Mouse (Mus musculus): ENCODE data around the gene Rgmb. TPM values are rescaled to one million over a fixed set of nuclear protein-coding genes. Genes with fewer than 3 reads are reported as not detected.

Gene Rgmb
- polyA plus RNA-seq, 1 experiment from 2014 or later: 27.6 TPM

DNA sequence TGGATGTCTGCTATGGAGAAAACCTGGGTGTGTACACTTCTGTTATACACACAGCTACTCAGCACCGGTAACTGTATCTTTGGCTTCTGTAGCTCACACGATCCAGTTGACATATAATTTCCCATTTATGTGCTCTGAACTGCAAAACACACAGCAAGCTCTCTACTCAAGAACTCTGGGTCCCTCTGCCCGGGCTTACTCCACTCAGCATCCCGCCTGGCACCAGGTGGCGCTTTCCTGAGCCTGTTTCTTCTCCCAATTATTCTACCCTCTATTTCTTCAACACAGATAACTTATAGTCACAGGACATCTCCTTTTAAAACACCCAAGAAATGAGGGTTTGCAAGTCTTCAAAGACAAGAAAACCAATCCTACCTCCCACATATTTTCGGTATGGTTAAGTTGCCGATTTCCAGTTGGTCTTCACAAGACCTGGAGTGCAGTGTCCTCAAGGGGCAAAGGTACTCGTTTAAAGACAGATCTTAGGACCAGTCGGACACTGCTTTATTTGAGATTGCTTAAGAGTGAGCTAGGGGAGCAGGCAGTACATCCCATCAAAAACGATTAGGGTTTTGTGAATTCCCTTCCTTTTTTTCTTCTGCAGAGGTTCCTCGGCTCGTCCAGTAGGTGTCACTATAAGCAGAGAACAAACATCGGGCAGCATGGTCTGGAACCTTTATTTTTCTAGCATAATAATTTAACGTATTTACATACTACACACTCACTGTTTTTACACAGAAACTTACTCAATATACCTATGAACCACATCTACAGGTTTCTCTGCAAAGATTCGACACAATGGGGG, 26.6 kb downstream of the Rgmb start:
- Histone ChIP-seq H3K27ac (replicated peaks) (no peak overlapping the region), H3K9me3 (replicated peaks) (no peaks in the 10 kb centered on the region), H3K4me1 (peaks cover 22% of the 10 kb centered on the region), H3K36me3 (peaks cover 32% of the 10 kb centered on the region), H3K4me3 (no peak overlapping the region), H3K27me3 (ENCODE audit: low read depth, poor library complexity, severe bottlenecking) (no peaks in the 10 kb centered on the region)
- WGBS: 56% methylated on average over 15 of the region's 15 CpGs
- no peak for DNase-seq (ENCODE audit: low spot score)

GRCm38 (mm10) chr17:15799195-15799793, 31.5 kb downstream of the Rgmb start:
- DNase-seq (ENCODE audit: low spot score): no peak
- H3K27ac ChIP-seq (replicated peaks): no peak overlapping the region
- no peak overlapping the region for H3K4me3 ChIP-seq
- 84% methylated on average over 3 of the region's 3 CpGs for WGBS
- H3K4me1 ChIP-seq: no peaks in the 10 kb centered on the region
- no peaks in the 10 kb centered on the region for H3K27me3 ChIP-seq (ENCODE audit: low read depth, poor library complexity, severe bottlenecking)
- H3K9me3 ChIP-seq (replicated peaks): no peaks in the 10 kb centered on the region
- H3K36me3 ChIP-seq: 0 out of 2 replicates have a peak, but pooled peaks cover 3% of the 10 kb centered on the region

GRCm38 (mm10) chr17:15790716-15791115, 40.1 kb downstream of the Rgmb start:
- no peak overlapping the region for H3K4me3 ChIP-seq
- H3K36me3 ChIP-seq: no peaks in the 10 kb centered on the region
- DNase-seq (ENCODE audit: low spot score): no peak
- no peak overlapping the region for H3K27ac ChIP-seq (replicated peaks)
- H3K27me3 ChIP-seq (ENCODE audit: low read depth, poor library complexity, severe bottlenecking): no peaks in the 10 kb centered on the region
- no peaks in the 10 kb centered on the region for H3K4me1 ChIP-seq
- 89% methylated on average over 8 of the region's 8 CpGs for WGBS
- H3K9me3 ChIP-seq (replicated peaks): no peaks in the 10 kb centered on the region

DNA sequence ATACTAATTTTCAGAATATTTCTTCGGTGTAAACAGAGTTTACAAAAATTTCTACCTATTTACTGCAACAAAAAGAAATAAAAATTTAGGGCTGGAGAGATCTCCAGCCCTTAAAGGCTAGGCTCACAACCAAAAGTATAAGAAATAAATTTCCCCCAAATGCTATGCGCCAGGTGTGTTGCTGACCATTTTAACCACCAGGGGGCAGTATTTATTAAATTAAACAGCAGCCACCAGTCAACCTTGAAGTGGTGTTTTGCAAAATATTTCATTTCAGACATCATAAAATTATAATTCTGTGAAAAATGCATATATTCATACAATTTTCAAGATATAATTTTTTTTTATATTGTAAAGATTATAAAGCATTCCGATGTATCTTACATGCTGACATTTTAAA, 43.8 kb downstream of the Rgmb start:
- Histone ChIP-seq H3K27me3 (ENCODE audit: low read depth, poor library complexity, severe bottlenecking) (no peaks in the 10 kb centered on the region), H3K36me3 (no peaks in the 10 kb centered on the region), H3K4me3 (no peak overlapping the region), H3K27ac (replicated peaks) (no peak overlapping the region), H3K9me3 (replicated peaks) (no peaks in the 10 kb centered on the region), H3K4me1 (no peaks in the 10 kb centered on the region)
- whole genome bisulfite sequencing: 28% methylated on average over 3 of the region's 3 CpGs
- DNase-seq (ENCODE audit: low spot score): no peak

DNA sequence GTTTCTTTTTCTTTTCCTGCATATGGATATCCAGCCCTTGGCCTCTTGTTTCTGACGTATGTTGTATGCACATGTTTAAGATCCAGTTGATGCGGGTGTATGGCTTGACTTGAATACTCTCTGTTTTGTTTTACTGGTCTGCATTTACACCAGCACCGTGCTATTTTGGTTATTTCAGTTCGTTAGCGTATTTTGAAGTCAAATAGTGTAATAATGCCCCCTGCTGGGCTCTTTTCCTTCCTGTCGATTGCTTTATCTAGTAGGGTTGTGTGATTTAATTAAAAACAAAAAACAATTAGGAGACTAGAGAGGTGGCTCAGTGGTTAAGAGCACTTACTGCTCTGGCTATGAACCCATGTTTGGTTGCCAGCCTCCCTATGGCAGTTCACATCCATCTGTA, 52.9 kb downstream of the Rgmb start:
- WGBS: 90% methylated on average over 6 of the region's 6 CpGs
- DNase-seq (ENCODE audit: low spot score): no peak

GRCm38 (mm10) chr17:15776349-15776748, 54.5 kb downstream of the Rgmb start:
- Histone ChIP-seq H3K4me3 (no peak overlapping the region), H3K9me3 (replicated peaks) (no peaks in the 10 kb centered on the region), H3K27me3 (ENCODE audit: low read depth, poor library complexity, severe bottlenecking) (no peaks in the 10 kb centered on the region), H3K4me1 (no peaks in the 10 kb centered on the region), H3K36me3 (peaks cover 15% of the 10 kb centered on the region), H3K27ac (replicated peaks) (no peak overlapping the region)
- 76% methylated on average over 5 of the region's 5 CpGs for WGBS
- DNase-seq (ENCODE audit: low spot score): no peak

More for the DNA sequence above, 52.9 kb downstream of the Rgmb start:
- H3K27me3 ChIP-seq (ENCODE audit: low read depth, poor library complexity, severe bottlenecking): no peaks in the 10 kb centered on the region
- no peaks in the 10 kb centered on the region for H3K4me1 ChIP-seq
- H3K9me3 ChIP-seq (replicated peaks): no peaks in the 10 kb centered on the region
- no peak overlapping the region for H3K4me3 ChIP-seq
- no peaks in the 10 kb centered on the region for H3K36me3 ChIP-seq
- H3K27ac ChIP-seq (replicated peaks): no peak overlapping the region

DNA sequence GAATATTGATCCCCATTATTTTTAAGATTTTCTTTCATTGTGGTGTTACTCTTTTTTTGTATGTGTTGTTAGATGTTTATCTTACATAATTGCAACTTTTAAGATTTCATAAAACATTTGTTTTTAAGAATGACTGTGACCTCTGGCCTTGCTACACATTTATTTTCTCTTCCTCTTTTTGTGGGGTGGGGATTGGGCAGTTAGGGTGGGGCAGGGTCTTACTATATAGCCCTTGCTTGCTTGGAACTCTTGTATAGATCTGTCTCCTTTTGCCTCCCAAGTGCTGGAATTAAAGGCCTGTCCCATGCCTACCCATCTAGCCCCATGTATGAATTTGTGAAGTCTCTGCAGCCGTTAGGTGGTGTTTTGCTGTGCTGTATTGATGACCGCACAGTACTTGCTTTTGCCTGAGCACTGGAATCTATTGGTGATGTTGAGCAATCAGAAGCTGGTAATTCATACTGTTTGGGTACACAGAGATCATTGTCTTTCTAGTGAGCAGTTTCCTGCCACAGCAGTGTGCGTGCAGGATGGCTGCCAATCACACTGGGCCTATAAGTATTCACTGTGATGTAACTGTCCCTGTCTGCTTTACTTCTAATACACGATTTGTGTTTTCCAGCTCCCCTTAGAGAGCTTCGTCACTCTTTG, 56.1 kb downstream of the Rgmb start:
- Histone ChIP-seq H3K4me1 (no peaks in the 10 kb centered on the region), H3K4me3 (no peak overlapping the region), H3K27me3 (ENCODE audit: low read depth, poor library complexity, severe bottlenecking) (no peaks in the 10 kb centered on the region), H3K36me3 (peaks cover 32% of the 10 kb centered on the region), H3K27ac (replicated peaks) (no peak overlapping the region), H3K9me3 (replicated peaks) (no peaks in the 10 kb centered on the region)
- DNase-seq (ENCODE audit: low spot score): no peak
- 85% methylated on average over 5 of the region's 5 CpGs for WGBS

DNA sequence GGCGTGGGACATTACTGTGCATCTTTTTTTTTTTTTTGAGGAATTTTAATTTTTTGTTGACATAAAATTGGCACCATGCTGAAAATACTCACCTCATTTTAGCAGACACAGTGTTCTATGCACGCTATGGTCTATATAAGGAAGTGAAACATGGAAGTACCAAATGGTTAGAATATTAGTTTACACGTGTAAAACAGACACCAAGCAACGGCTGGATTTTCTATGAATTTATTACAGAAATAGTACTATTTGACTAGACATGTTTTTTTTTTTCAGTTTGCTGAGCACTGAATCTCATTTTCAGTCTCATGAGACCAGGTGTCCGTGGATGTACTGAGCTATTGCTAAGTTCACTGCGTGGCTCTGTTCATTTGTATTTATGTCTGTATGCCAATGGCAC, 56.9 kb downstream of the Rgmb start:
- Histone ChIP-seq H3K9me3 (replicated peaks) (no peaks in the 10 kb centered on the region), H3K27ac (replicated peaks) (no peak overlapping the region), H3K27me3 (ENCODE audit: low read depth, poor library complexity, severe bottlenecking) (no peaks in the 10 kb centered on the region), H3K36me3 (peaks cover 39% of the 10 kb centered on the region), H3K4me3 (no peak overlapping the region), H3K4me1 (no peaks in the 10 kb centered on the region)
- 92% methylated on average over 6 of the region's 6 CpGs for WGBS
- DNase-seq (ENCODE audit: low spot score): no peak

- no peak for DNase-seq (ENCODE audit: low spot score)
- H3K9me3 ChIP-seq (replicated peaks): no peaks in the 10 kb centered on the region
- 92% methylated on average over 7 of the region's 7 CpGs for WGBS
- H3K4me1 ChIP-seq: no peaks in the 10 kb centered on the region
- no peak overlapping the region for H3K4me3 ChIP-seq
- H3K27me3 ChIP-seq (ENCODE audit: low read depth, poor library complexity, severe bottlenecking): no peaks in the 10 kb centered on the region
- peaks cover 87% of the 10 kb centered on the region for H3K36me3 ChIP-seq
- no peak overlapping the region for H3K27ac ChIP-seq (replicated peaks)
Measured at GRCm38 (mm10) chr17:15769081-15769724, 61.6 kb downstream of the Rgmb start.

DNA sequence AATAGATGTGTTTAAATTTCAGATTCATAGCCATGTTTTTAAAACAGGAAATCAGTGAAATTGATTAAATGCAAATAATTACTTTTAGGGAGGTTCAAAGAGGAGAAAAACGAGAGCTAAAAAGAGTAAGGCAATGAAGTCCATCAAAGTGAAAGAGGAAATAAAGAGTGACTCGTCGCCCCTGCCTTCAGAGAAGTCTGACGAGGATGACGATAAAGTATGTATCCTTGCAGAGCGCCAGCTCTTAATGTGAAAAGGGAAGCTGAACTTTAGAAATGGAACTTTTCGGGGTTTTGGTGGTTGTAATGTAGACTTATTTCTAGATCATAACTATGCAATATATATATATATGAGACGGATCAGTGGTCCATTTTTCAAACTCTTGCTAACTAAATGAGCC, 69.6 kb downstream of the Rgmb start:
- Histone ChIP-seq H3K36me3 (peaks cover 94% of the 10 kb centered on the region), H3K27me3 (ENCODE audit: low read depth, poor library complexity, severe bottlenecking) (no peaks in the 10 kb centered on the region), H3K9me3 (replicated peaks) (no peaks in the 10 kb centered on the region), H3K27ac (replicated peaks) (no peak overlapping the region), H3K4me1 (no peaks in the 10 kb centered on the region), H3K4me3 (no peak overlapping the region)
- no peak for DNase-seq (ENCODE audit: low spot score)
- WGBS: 93% methylated on average over 8 of the region's 8 CpGs

Data from midbrain, embryonic 10.5 days (tissue).